Mouse (Mus musculus): ENCODE data around the gene Gm49337.

Gene Gm49337

DNA sequence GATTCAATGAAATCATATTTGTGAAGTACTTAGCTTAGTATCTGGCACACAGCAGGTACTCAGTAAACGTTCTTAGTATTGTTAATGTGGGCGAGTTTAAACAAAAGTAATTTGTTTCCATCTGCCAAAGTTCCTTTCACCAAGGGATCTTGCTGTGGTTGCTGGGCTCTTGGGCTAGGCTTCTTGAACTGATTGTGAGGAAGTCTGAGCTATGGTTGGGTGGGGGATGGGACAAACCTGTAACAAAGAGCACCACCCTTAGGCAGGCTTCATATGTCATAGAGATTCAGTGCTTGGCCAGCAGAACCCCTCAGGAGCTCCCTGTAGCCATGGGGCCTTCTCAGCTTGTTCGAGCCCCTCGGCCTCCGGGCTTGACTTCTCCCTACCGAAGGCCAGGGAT lies at the start of gene Gm49337, which contains the start of gene 1700042G07Rik:
Gene Gm49337 (plus strand): TSS at position 313 of the 400 bp plus-strand sequence.
Gene 1700042G07Rik (plus strand): TSS at position 301 of the 400 bp plus-strand sequence.
- no peak for DNase-seq (ENCODE audit: low spot score in 2 of 2)

DNA sequence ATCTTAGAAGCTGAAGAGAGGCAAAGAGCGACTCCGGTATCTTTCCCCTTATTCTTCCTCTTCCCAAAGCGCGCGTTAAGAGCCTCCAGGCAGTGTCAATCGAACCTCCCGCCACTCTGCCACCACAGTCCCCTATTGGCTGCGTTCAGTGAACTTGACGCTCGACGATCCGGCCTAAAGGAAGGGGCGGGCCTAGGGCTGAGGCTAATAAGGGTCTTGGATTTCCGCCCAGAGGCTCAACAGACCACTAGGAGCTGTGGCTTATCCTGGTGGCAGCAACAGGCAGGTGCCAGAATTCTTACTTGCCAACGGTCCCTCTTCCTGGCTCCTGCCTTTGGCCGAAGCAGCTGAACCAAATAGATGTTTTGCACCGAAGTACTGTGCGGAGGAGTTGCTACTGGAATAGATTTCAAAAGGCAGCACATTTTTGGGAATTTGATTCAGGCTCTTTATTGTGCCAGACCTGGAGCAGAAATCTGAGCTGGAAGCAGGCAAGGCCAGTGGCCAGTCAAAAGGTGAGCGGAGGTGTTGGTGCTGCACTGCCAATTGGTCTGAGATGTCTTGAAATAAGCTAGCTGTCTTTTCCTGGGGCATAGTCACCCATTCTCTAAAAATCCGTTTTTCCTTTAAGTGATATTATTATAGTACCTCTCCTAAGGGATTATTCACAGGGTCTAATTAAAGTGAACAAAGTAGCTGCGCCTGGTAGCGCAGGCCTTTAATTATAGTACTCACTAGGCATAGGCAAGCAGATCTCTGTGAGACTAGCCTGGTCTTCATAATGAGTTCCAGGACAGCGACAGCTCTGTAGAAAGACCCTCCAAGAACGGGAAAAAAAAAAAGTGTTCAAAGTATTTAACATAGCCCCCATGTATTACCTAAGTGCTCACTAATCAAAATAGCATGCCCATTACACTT lies 49.3 kb upstream of the Gm49337 start, which contains the start of the genes Rad54l and Pomgnt1:
Gene Rad54l (minus strand): TSS at position 89 of the 918 bp plus-strand sequence.
Gene Pomgnt1 (plus strand): TSS at position 239 of the 918 bp plus-strand sequence.
- peak; percentile 59 to 87 for DNase-seq (ENCODE audit: low spot score in 2 of 2)

DNA sequence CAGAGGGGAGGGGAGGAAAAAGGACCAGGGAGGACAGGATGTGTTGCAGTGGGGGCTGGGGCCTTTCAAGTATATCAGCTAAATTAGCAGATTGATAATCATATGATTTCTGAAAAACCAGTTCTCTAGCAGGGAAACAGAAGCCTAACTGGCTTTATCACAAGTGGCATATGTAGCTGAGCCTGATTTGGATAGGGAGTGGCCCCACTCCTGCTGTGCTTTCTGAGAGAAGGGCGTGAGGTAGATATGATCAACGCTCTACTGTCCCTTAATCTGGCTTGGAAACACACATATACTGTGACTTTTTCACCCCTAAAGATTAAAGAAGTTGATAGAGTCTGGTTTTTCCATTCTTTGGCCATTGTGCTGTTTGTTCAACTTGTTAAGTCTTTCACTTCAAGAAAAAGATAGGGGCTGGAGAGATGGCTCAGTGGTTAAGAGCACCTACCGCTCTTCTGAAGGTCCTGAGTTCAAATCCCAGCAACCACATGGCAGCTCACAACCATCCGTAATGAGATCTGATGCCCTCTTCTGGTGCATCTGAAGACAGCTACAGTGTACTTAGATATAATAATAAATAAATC lies 47.3 kb upstream of the Gm49337 start:
- no peak for DNase-seq (ENCODE audit: low spot score in 2 of 2)

DNA sequence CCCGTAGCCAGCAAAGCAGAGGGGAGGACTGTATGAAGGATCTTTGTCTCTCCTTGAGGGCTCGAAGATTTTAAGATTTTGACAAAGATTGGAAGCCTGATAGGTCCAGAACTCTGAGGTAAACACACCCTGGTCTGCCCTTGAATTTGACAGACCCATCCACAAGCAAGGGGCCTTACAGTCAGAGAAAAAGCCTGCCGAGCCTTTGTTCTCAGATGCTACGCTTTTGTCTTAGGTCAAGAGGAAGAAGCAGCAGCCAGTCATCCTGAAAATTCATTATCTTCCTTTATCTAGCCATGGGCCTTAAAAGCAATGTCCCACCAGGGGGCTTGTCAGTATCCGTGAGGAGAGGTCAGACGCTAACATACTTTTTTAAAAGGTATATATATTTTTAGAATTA lies 45.2 kb upstream of the Gm49337 start:
- no peak for DNase-seq (ENCODE audit: low spot score in 2 of 2)

DNA sequence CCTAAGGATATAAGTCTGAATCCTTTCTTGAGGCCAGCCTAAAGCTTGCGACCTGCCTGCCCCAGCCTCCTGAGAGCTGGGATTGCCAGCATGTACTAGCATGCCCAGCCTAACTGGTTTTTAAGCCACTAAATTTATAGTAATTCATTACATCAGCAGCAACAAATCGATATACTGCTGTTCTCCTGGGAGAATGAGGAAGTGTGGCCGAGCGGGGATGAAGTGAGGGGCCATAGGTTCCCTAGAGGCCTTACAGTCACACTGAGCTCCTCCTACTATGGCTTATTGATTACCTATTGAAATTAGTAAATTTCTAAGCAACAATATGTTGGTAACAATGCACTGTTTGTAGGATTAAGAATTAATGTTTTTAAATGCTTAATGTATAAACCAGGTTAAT lies 40.1 kb upstream of the Gm49337 start:
- DNase-seq (ENCODE audit: low spot score in 2 of 2): no peak

DNA sequence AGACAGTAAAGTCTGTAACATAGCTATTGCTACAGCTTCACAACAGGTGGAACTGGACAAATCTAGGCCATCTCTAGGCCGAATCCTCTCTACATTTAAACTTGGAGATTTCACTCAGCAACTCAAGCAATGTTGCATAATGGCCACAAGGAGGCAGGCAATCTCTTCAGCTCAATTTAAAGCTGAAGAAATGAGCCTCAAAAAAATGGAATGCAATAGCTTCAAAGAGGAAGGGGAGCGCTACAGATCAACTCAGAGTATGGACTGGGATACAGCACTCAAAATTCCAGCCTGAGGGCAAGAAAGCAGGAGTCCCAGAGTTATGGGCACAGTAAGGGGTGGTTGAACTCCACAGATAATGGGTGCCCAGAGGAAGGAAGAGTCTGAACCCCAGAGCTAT lies 38.2 kb upstream of the Gm49337 start:
- no peak for DNase-seq (ENCODE audit: low spot score in 2 of 2)

DNA sequence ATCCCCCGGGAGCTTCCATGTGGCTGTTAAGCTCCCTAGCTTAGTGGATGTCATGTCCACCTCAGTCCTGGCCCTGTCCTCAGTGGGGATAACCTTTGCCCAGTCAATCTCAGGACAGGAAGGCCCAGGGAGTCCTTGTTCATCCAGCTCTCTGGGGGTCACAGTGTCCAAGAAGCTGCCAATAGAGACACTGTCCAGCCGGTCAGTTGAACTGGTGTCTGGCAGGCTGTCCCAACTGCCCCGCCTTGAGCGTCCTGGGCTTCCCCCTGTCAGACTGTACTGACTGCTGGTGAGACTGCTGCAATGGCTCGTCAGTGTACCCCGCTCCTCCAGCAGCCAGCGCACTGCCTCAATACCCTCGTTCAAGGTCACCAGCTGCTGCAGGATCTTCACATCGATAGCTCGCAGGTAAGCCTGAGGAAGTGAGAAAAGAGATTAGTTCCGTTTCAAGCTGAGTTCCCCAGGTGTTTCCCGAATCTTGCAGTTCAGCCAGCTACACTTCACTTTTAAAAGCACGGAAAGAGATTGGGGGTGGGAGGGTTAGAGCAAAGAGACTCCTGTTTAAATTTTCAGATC lies 35.7 kb upstream of the Gm49337 start:
- no peak for DNase-seq (ENCODE audit: low spot score in 2 of 2)

DNA sequence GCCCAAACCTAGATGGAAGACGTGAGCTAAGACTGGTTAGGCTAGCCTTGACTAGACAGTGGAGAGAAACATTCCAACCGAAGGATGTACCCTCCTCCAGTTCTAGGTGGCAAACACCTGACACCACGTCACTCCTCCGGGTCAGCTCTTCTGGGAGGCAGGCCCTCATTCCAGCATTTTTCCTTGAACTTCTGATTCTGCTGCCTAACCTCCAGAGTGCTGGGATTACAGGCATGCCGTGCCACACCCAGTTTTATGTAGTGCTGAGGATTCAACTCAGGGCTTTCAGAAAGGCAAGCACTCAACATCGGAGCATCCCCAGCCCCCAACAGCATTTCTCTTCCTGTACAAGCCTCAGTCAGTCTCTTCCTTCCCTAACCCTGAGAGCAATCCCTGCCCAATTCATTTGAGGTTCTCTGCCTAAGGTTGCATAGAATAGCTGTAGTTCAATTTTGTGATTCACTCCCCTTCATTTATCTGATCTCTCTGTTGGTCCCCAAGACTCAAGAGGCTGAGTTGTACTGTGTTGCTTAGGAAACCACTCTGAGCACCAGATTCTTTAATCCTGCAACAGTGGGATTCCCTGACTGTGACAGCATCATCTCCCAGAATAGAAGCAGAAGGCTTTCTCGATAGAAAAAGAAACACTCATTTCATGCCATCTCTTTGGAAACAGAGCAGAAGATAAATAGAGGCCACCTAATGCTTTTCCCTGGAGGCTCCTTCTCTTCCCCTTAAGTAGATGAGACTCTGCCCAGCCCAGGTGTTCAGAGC lies 32.2 kb upstream of the Gm49337 start:
- DNase-seq (ENCODE audit: low spot score in 2 of 2): no peak

DNA sequence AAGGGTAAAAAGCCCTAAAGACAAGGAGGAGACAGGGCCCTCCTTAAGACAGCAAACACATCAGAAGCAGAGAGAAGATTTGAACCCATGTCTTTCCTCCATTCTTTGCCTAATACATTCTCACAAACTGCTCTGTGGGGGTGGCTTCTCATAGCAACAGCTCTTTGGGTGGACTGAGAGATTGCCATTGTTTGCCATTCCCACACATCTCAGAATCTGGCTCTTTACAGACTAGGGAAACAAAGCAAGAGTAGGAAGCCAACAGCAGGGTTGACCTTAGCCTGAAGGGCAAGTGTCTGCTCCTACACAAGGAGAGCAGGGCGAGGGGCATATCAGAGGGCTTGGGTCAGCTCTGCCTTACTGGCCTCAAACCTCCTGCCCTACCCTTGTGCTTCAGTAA lies 31.4 kb upstream of the Gm49337 start:
- DNase-seq (ENCODE audit: low spot score in 2 of 2): no peak

DNA sequence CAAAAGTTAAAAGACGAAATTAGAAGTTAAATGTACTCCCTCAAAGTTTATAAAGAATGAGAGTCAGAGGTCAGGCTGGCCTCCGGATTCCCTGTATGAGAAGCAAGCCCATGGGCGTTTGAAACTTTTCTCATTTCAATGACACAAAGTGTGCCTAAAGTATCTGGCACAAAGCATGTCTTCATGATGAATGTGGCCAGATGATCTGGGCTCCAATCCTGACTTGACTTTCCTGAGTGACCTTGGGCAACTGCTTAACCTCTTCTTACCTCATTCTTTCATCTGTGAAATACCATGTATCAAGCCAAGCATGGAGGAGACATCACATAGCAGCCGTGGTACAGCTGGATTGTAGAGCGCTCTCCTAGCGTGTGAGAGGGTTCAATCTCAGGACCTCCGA lies 30.9 kb upstream of the Gm49337 start:
- DNase-seq (ENCODE audit: low spot score in 2 of 2): no peak

DNA sequence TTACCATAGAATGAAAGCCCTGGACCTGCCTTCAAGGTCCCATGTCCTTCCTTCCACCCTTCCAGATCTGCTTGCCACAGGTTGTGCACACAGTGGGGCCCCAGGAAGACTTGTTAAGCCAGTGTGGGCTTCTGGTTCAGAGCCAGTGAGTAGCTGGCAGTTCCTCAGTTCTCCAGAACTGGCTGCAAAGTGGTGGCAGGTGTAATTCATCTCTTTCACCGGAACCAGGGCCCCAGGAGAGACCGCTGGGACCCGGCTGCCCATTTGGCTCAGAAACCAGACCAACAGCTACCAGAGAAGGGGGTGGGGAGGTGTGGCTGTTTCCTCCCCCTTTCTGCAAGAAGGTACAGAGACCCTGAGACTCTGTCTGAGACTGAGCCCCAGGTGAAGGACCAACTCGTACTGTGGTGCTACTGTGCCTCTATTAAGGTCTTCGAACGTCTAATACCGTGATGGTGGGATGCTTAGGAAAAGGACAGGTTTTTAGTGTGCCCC lies 29.8 kb upstream of the Gm49337 start:
- no peak for DNase-seq (ENCODE audit: low spot score in 2 of 2)

DNA sequence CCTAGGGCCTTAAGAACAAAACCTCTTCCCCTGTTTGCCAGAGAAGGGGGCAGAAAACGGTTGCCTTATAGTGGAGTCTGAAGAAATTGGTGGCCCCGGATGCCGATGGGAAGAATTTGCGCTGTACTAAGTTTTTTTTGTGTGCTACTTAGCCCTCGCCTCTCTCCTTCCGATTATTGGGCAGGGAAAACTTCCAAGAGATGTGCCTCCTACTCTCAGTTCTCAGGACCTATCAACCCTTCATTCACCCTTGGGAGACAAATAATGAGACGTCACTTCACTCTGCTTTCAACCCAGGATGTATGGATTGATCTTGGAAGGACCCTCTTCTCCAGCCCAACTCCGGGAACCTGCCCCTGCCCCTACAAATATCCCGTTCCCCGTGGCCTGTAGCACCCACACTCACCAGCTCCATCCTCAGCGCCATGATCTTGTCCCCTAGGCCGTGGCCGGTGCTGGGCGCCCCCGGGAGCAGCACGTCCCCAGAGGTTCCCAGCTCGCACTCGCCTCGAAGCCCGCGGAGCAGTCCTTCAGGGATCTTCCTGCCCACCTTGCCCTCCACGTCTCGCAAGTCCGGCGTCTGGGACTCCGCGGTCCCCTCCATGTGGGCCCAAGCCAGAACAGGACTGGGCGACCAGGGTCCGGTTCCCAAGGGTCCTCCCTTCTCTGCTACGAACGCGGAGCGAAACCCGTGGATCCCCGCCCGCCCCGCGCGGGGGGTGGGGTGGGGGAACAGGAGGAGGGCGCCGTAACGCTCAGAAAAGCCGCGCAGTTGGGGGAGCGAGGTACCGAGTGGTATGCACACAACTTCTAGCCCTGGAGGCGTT lies 29.1 kb upstream of the Gm49337 start:
- DNase-seq (ENCODE audit: low spot score in 2 of 2): peak; percentile 26 to 62

DNA sequence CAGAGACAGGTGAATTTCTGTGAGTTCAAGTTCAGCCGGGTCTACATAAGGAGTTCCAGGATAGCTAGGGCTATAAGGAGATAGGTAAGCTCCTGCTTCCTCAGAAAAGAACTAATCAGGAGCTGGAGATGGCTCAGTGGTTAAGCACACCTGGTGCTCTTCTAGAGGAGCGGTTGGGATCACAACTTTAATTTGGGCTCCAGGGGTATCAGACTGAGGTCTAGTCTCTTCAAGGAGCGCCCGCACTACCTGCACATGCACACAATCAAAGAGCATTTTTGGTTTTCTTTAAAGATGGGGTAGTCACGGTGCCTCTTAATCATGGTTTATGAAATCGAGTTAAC lies 23.4 kb upstream of the Gm49337 start:
- no peak for DNase-seq (ENCODE audit: low spot score in 2 of 2)

DNA sequence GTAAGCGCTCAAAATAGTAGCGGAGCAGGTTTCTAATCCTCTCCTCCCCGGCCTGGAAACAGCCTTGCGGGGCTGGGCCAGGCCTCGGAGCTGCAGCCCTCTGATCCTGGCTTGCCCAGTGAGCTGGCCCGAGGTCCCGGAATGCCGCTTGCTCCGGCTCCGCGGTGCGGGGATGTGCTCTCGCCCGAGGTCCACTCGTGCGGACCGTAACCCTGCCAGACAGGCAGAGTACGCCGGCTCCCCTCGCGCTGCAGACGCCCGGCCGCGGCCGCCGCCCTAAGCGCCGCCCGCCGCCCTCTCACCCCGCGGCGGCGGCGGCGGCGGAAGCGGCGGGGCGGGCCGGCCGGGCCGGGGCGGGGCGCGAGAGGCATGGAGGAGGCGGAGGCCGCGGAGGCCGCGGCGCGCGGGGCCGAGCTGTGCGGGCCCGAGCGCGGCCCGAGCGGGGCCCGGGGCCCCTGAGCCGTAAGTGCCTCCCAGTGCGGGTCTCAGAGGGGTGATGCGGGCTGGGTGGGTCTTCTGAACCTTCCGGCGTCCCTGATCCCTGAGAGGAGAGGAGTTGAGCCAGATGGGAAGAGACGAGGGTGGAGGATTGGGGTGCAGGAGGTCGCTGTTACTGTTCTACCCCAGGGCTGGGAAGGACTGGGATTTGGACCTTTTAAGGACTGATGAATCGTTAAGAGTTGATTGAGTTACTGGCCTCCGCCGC lies 22.9 kb upstream of the Gm49337 start:
- DNase-seq (ENCODE audit: low spot score in 2 of 2): peak; percentile 66 to 84

DNA sequence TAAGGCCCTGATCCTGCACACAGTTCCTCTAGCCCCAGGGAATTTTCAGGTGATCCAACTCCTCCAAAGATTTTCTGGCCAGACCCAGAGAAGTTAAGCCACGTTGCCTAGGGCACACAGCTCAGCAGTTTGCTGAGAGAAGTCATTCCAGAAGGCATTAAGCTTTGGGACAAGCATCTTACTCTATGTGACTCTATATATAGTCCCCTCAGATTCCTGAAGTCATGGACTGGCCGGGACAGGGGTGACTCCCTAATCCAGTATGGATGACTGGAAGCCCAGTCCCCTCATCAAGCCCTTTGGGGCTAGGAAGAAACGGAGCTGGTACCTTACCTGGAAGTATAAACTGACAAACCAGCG lies 22.3 kb upstream of the Gm49337 start:
- no peak for DNase-seq (ENCODE audit: low spot score in 2 of 2)

DNA sequence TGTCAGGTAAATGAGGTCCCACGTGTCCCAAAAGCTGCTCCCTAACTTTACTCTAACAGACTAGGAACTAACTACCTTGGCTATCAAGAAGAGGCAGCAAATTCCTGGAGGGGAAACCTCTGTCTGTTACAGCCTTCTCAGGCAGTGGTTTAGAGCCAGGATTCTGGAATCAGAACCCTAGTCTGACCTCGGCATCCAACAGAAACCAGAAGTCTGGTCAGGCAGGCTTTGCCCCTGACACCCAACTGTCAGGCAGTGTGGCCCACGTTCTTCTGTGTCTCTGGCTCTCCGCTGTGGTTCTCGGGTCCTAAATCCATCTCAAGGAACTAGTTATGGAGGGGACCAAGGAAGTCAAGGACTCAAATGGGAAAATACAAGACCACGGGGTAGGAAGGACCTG lies 21.9 kb upstream of the Gm49337 start, which contains the start of gene Lurap1:
Gene Lurap1 (minus strand): TSS at position 101 of the 400 bp plus-strand sequence.
- no peak for DNase-seq (ENCODE audit: low spot score in 2 of 2)

DNA sequence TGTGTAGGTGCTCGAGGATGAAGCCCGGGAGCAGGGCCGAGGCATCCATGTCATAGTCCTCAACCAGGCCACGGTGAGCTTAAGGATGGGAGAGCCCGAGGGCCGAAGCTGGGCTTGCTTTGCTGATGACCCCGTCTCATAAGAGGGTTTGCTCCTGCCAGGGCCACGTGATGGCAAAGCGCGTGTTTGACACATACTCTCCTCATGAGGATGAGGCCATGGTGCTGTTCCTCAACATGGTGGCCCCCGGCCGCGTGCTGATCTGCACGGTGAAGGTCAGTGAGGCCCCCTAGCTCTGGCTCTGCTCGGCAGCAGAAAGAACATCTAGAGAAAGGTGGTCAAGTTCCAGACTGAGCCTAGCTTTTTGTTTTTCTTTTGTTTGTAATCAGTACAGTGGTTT lies 20.5 kb upstream of the Gm49337 start:
- DNase-seq (ENCODE audit: low spot score in 2 of 2): no peak

DNA sequence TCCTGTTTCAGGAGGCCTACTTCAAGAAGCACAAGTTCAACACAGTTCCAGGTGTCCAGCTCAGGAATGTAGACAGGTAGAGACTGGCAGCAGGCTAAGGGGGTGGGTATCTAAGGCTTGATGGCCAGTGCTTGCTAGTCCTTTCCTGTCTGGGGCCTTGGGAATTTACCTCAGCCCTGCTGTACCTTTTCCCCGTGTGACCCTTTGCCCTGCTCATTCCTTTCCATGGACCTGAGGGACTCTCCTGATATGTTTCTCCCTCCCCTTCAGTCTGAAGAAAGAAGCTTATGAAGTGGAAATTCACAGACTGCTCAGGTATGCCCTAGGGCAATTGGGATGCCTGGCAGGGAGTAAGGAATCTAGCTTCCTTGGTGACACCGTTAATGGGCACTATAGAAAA lies 15.3 kb upstream of the Gm49337 start:
- DNase-seq (ENCODE audit: low spot score in 2 of 2): no peak

DNA sequence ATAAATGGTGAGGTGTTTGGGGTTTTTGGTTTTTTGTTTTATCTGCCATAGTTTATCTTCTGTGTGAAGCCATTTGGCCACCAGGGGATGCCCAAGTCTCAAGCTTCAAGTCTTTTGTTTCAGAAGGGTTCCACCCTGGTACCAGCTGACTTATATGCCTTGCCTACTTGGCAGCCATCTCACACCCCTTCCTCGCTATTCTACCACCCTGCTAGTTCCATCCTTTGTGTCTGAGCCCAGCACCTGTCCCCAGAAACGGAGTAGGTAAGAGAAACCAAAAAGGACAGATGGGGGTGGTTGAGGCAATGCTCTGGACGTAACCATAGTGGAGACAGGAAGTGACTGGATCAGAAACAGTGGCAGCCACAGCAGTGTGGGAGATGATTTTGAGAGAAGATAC lies 13.3 kb upstream of the Gm49337 start:
- peak in 1 of 2 experiments; percentile 51 for DNase-seq (ENCODE audit: low spot score in 2 of 2)

DNA sequence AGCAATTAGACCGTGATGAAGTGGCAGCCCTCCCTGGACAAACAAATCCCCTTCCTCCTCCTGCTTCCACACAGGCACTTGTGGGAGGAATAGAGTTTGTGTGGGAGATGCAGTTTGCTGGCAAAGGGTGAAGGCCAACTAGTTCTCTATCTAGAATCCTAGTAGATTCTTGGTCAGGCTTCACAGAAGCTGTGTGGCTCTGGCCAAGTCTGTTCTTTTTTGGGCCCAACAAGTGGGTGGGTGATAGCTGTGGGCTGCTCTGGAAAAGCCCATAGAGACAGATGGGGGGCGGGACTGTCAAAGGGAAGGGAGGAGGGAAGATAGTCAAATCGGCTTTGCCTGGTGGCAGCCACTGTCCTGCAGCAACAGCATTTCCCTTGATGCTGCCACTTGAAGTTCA lies 12.4 kb upstream of the Gm49337 start:
- no peak for DNase-seq (ENCODE audit: low spot score in 2 of 2)
